Mouse (Mus musculus) liver (tissue): Measurements from ENCODE around the gene Kcna7.
A peak's percentile ranks its signal among the peaks of the same experiment; 100 is the strongest.

Source experiments
- DNase-seq: peaks from one replicate; pipeline ENCODE4 v3.0.0-alpha.2; 2020; ENCODE audit warnings: mixed read lengths

Kcna7 gene

DNA sequence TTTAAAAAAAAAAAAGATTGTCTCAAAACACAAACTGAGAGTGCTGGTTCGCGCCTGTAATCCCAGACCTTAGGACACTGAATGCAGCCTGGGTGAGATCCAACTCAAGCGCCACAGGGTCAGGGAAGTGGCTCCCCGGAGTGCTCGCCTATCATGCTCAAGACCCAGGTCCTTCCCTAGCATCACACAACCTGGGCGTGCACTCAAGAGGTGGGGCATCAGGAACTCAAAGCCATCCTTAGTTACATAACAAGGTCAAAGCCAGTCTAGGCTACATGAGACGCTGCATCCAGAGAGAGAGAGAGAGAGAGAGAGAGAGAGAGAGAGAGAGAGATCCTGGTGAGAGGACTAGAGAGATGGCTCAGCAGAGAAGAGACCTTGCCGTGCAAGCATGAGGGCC lies 21.1 kb downstream of the Kcna7 start:
- no peak for DNase-seq

DNA sequence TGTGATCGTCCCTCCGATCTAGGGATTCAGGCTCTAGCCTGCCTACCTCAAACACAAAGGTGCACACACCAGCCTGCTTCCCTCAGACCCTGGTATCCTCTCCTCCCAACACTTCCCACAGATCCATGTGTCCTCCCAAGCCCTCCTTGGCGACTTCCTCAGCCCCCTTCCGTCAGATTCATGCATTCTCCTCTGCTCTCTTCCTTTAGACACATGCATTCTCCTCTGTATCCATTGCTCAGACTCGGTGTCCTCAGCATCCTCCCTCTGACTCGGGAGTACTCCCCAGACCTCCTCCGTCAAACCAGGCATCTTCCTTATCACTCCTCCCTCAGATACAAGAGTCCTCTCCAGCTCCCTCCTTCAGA lies 28.4 kb downstream of the Kcna7 start:
- no peak for DNase-seq

DNA sequence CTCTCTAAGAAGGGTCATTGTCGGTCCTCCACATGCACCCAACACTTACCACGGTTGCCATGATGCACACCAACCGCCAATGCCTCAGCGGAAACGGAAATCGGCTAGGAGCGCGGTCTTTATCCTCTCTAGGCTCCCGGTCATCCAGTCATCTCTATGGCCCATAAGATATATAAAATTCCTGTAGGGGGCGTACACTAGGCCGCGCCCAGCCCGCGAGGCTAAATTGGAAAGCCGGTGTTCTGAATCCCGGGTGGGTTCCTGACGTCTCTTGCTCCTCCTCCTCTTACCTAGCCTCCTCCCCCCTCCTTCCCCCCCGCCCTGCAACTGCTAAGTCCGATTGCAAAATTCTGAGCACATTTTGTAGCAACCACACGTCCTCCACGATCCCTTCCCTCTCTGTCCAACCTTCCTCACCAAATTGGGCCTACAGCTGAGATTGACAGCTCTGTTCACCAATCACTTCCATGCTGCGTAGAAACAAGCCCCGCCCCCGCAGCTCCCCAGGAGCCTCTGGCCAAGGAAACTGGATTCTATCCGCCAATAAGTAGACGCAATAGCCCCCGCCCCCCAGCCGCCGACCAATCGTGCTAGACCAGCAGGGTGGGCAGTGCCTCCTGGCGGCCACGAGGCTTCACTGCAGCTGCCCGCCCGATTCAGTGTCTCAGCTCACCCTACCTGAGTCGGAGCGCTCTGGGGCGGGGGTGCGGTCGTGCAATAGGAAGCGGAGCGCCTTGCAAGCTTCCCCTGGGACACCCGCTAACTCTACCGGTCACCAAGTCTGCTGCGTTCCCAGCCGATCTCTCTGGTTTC lies 29.0 kb downstream of the Kcna7 start, which contains the start of gene Gys1:
TSS of gene Gys1 (plus strand) at position 642 of the 813 bp plus-strand sequence.
- peak; percentile 100 for DNase-seq

DNA sequence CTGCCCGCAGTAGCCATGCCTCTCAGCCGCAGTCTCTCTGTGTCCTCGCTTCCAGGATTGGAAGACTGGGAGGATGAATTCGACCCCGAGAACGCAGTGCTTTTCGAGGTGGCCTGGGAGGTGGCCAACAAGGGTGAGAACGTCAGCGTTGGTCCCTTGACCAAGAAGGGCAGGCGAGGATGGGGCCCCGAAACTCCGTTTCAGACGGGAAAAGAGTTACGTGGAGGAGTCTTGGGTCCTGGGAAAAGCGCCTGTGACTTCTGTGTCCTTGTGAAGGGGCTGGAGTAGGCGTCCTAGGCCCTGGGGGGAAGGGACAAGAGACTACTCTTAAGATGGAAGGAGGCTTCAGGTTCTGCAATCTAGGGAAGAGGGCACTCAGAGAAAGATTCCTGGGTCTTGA lies 29.6 kb downstream of the Kcna7 start:
- DNase-seq = no peak

DNA sequence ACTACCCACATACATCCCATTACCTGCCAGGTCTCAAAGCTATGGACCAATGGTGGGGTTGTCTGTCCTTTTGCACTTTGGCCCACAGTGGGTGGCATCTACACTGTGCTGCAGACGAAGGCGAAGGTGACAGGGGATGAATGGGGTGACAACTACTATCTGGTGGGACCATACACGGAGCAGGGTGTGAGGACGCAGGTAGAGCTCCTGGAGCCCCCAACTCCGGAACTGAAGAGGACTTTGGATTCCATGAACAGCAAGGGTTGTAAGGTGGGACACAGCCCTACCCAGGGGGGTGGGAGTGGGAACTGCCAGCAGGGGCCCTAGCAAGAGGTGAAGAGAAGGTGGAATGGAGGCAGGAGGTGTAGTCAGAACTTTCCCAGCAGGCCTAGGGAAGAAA lies 31.0 kb downstream of the Kcna7 start:
- no peak for DNase-seq

DNA sequence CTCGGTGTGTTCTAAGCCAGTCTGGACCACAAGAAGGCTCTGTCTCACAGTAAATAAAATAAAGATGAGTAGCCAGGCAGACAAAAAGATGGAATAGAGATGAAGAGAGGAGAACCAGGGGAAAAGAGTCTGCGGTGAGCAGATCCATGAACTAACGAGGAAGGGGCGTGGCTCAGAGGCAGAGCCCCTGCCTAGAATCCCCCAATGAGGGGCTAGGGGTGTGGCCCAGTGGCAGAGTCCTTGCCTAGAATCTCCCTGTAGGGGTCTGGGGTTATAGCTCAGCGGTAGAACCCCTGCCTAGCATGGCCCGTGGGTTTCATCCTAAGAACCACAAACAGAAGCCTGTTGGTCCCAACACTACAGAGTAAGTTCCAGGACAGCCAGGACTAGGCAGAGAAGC lies 31.6 kb downstream of the Kcna7 start:
- DNase-seq = no peak

DNA sequence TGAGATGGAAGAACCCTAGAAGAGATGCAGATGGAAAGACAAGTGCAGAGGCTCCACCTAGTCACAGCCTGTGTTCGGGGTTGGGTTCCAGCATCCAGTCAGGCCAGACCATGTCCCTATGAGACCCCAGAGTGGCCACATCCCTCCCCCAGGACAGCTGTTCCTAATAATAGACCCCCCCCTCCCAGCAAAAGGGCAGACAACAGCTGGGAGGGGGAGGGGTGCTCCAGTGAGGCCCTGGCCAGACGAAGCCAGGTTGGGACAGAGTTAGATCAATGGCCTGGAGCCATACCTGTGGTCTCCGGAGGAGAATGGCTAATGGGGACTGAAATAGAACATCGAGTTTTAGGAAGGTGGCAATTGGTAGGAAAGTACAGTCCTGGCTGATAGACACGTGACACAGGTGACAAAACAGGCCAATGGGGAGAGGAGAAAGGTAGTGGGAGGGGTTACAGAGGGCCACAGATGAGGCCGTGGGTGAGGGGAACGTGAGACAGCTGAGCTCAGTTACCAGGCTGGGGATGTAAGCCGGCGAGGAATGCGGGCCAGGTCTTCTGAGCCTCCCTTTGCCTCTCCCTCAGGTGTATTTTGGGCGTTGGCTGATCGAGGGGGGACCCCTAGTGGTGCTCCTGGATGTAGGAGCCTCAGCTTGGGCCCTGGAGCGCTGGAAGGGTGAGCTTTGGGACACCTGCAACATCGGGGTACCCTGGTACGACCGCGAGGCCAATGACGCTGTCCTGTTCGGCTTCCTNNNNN lies 32.2 kb downstream of the Kcna7 start, which contains the start of gene Ruvbl2:
TSS of gene Ruvbl2 (minus strand) at position 576 of the 756 bp plus-strand sequence.
- peak; percentile 33 for DNase-seq

DNA sequence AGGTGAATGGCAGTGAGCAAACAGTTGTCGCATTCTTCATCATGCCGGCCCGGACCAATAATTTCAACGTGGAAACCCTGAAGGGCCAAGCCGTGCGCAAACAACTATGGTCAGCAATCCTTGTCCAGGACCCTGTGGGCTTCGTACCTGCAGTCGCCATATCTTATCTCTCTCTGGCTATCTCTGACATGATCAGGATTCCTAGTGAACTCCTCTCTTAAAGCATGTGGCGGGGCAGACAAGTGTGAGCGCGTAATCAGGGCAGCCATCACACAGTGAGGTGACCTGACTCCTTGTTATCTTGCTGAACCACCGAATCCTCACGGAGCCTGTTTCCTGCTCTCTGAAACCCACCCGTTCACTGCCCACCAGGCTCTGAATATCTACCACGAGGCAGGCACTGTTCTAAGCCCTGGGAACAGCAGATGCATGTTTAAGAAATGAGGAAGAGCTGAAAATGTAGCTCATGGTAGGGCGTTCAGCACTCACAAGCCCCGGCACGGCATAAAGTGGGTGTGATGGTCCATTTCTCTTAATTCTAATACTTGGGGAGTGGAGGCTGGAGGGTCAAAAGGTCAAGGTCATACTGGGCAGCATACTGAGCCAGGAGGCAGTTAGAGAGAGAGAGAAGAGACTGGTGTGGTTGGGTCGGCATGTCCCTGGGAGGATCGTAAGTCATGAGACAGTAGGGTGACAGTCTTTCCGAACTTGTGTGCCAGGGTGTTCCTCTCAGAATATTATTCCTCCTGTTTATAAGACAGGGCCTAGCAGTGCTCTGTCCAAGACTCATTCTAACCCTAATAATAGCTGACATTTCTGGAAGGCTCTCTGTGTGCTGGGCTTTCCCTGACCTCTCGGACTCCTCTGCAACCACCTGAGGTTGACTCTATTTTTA lies 38.3 kb downstream of the Kcna7 start:
- DNase-seq = no peak

DNA sequence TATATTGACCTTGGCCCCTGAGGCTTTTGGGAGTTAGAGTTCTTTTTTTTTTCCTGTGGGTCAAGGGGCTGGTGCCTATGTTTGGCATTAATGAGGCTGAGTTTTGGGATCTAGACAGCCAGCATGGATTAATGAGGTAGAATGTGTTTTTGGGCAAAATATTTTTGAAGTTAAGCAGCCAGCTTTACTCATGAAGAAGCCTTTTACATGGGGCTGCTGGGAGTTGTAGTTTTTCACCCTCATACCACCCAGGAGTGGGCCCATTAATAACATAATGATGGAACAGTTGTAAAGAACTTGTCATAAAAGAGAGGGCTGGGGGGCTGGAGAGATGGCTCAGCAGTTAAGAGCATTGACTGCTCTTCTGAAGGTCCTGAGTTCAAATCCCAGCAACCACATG lies 41.1 kb downstream of the Kcna7 start:
- no peak for DNase-seq

DNA sequence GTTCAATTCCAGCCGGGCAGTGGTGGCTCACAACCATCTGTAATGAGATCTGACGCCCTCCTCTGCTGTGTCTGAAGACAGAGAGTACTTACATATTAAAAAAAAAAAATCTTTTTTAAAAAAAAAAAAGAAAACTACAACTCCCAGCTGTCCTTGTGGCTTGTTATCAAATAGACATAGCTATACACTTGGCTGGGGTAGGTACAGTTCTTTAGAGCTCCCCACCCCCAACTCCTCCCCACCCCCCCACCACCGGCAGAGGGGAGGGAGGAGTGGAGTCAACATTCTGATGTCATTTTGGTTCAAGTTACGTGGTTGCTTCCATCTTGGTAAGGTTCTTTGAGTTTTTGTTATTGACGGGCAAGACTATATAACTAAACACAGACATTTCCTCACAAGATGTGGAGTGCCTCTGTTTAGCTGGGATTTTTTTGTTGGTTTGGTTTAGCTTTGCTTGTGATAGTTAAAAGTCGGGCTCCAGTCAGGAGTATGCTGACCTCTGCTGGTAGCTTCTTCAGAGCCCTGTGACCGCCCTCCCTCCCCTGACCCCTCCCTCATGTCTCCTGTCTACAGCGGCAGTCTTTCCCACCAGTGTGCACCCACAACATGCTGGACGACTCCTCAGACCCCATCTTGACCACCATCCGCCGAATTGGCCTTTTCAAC lies 42.0 kb downstream of the Kcna7 start:
- peak; percentile 52 for DNase-seq

DNA sequence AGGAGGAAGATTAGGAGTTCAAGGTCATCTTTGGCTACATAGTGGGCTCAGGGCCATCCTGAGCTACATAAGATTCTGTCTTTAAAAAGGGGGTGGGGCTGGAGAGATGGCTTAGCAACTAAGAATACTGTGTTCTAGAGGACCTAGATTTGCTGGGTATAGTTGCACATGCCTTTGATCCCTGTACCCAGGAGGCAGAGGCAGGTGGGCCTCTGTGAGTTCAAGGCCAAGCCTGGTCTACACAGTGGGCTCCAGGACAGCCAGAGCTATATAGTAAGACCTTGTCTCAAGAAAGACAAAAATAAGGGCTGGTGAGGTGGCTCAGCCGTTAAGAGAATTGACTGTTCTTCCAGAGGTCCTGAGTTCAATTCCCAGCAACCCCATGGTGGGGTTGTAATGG lies 44.5 kb downstream of the Kcna7 start:
- no peak for DNase-seq

DNA sequence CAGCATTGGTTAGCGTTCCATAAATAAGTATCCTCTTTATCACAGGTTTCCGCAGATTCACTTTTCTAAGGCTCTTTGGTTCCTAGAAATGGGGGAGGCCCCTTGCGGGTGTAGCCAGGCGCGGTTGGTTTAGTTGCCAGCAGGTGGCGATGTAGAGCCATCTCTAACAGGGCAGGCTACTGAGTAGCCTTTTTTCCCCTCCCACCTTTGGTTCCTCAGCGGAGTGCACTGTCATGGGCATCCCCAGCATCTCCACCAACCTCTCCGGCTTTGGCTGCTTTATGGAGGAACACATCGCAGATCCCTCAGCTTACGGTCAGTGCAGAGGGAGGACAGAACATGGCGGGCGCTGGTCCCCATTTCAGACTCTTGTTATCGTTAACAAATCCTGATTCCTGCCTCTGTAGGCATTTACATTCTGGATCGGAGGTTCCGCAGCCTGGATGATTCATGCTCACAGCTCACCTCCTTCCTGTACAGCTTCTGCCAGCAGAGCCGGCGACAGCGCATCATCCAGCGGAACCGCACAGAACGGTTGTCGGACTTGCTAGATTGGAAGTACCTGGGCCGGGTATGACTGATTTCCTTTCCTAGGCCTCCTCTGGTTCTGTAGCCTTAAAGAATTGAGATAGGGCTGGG lies 46.0 kb downstream of the Kcna7 start:
- peak; percentile 90 for DNase-seq

DNA sequence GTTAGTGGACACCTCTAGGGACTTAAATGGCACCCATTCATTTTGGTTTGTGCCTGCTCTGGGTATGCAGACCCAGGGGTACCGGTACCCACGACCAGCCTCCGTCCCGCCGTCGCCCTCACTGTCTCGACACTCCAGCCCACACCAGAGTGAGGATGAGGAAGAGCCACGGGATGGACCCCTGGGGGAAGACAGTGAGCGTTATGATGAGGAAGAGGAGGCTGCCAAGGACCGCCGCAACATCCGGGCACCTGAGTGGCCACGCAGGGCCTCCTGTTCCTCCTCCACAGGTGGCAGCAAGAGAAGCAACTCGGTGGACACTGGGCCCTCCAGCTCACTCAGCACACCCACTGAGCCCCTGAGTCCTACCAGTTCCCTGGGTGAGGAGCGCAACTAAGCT lies 49.5 kb downstream of the Kcna7 start:
- DNase-seq = no peak

DNA sequence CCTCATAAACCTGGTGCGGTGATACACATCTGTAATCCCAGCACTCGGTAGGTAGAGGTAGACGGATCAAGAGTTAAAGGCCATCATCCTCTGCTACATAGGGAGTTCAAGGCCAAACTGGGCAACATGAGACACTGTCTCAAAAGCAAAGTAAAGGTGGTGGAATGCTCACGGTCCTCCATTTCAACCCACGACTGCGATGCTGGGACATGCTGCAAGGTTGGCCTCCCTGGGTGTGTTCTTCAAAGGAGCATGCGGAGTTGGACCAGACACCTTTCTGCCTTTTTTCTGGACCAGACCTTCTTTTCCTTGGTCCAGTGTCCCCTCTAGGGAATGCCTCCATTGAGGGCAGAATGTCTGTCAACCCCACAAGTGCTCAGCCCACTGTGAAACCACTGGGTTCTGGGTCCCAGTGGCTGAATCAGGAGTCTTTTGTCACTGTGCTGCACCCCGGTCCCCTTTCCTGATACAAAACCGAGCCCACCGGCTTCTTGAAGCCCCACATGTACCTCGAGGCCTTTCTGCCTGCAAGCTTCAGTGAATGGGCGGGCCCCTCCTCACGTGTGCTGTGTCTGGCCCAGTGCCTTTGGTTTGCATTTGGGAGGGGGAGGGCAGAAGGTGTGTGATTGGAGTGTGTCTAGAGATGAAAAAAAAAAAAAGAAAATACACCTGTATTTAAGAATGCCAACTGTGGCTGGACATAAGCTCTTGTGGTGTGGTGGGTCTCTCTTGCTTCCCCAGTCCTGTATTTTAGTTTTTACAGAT lies 50.7 kb downstream of the Kcna7 start:
- DNase-seq = peak; percentile 5

DNA sequence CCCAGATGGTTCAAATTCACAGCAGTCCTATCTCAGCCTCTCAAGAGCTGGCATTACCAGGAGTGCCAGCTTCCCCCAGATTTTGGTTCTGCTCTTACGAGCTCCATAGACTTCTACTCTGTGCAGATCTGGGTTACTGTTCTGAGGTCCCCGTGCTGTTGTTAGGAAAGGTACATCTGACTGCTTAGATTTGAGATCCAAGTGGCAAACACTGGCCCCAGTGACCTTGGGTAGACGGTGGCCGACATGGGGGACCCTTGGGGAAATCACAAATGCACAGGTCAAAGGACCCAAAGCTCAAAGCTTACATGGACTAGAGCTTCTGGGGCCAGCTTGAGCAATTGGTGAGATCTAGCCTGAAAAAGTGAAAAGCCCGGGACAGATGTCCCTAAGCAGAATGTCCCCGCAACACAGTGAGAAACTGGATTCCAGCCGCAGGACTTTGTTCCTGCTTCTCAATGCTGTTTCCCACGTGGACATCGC lies 51.3 kb downstream of the Kcna7 start:
- DNase-seq = no peak

DNA sequence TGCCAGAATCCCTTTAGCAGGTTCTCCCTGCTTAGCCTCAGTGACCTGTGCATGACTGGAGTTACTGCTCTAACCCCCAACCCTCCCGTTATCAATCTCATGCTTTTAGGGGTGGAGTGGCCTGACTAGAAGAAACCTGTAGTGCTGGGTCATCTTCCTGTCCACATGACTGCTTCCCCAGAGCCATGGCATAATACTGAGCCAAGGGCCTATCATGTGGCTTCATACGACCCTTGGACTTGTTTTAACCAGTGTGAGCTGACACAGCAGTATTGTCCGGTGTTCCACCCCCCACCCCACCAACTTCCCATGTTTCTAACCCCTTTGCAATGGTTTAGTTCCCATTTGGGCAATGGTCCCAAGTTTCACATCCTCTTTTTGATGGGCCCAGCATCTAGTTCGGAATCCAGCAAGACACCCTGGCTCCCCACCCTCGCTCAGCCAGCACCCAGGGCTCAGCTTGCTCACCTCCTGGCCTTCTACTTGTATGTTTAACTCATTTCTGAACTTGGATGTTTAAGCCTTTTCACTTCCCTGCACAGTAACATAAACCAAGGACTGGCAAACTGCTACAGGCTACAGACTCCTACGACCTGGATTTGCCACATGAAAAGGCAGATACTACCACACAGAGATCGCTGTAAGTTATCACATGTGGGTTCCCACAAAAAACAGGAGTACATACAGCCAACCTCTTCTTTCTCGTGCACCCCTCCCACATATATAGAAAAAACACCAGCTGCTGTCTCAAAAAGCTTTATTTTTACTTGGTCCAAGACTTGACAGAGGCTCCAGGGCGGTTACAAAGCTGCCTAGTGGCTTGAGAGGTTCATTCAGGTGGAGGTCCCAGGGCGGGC lies 52.0 kb downstream of the Kcna7 start:
- peak; percentile 65 for DNase-seq

DNA sequence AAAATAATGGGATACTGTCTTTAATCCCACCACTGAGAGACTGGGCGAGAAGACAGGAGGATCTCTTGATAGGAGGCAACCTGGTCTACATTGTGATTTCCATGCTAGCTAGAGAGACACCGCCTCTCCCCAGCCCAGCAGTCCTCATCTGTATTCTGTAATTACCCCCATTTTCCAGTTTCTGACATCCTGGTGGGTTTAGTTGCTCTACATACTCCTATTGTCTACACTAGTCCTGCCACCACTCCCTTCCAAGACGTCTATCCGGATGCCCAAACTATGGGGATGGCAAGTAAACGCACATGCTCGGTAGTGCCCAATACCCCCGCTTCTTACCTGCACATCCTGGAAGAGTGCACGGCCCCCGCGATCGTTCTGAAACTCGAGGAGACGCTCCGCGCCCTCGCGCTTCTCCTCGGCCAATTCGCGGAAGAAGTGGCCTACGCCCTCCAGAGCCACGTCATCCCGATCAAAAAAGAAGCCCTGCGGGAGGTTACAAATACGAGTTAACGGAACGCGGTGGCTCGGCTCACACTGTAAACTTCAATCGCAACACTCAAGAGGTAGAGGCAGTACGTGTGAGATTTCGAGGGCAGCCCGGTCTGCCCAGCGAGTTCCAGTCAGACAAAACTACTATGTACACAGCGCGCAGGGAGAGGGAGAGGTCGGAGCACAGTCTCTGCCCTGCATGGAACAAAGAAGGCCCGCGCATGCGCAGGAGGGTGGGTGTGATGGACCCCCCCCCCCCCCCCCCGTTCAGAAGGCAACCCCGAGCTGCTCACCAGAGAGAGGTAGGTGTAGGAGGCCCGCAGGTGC lies 53.5 kb downstream of the Kcna7 start:
- DNase-seq = peak; percentile 86
